Mouse (Mus musculus) cerebellum, adult 2 months (tissue): ENCODE measurements around the gene Sult2a6. TPM values are rescaled to one million over a fixed set of nuclear protein-coding genes. Genes with fewer than 3 reads are reported as not detected.

Experiments used
- DNase-seq, 2 experiments: peaks; one replicate each; pipeline ENCODE4 v3.0.0; 2021
- H3K27ac ChIP-seq: fragments of 200-500 bp; 2 replicates; pipeline ENCODE4 v1.5.1; 2012; ENCODE audit warnings: low read length, control low read depth, inconsistent platforms; ENCODE audit not compliant: insufficient read depth
- H3K27me3 ChIP-seq: fragments of 200-500 bp; 2 replicates; pipeline ENCODE4 v1.6.1; 2012; ENCODE audit warnings: inconsistent platforms, mild to moderate bottlenecking, low read length, moderate library complexity; ENCODE audit not compliant: control insufficient read depth, insufficient read depth
- H3K4me1 ChIP-seq: fragments of 200-500 bp; 2 replicates; pipeline ENCODE4 v1.6.1; 2011; ENCODE audit warnings: low read length; ENCODE audit not compliant: control insufficient read depth, insufficient read depth
- H3K4me3 ChIP-seq: fragments of 200-500 bp; replicated peaks from 2 replicates; pipeline ENCODE3; 2011; ENCODE audit warnings: mild to moderate bottlenecking, low read depth, low read length, control low read depth; ENCODE audit not compliant: insufficient read depth
- CTCF ChIP-seq: fragments of 200-500 bp; IDR thresholded peaks from 2 replicates; pipeline ENCODE4 v1.5.1; 2011; ENCODE audit warnings: low read depth, mild to moderate bottlenecking, control low read depth, low read length, moderate library complexity, borderline replicate concordance; ENCODE audit not compliant: insufficient read depth
- POLR2A ChIP-seq: fragments of 200-500 bp; IDR thresholded peaks from 2 replicates; pipeline ENCODE4 v1.6.1; 2011; ENCODE audit warnings: low read length, control low read depth, borderline replicate concordance; ENCODE audit not compliant: insufficient read depth
- WGBS: fragments of 180-500 bp; shearing (Covaris S2); methylation state at CpG from one replicate; pipeline ENCODE4 v1.1.7; 2018; 5-methylcytosine and 5-hydroxymethylcytosine counted together
- polyA plus RNA-seq: library from polyadenylated mRNA; depleted of rRNA; stranded (reverse); fragments of >200 nt; gene quantifications from 2 replicates; pipeline ENCODE4 v1.2.3, GENCODE M21; 2012; rRNA removed

Gene Sult2a6
- not detected in 2 replicates for polyA plus RNA-seq

GRCm38 (mm10) chr7:14254770-14255169 lies at the start of gene Sult2a6:
TSS of gene Sult2a6 (minus strand) at chr7:14254870.
- no peak for DNase-seq
- Histone ChIP-seq H3K4me3 (no peak within 1 kb of the TSS), H3K27ac (no peak within 1 kb of the TSS), H3K27me3 (no peaks in the 10 kb centered on the region), H3K4me1 (no peaks in the 10 kb centered on the region)
- no peak for TF ChIP-seq CTCF
- no peak for TF ChIP-seq POLR2A
- WGBS: 57% methylated on average over 2 of the region's 2 CpGs

DNA sequence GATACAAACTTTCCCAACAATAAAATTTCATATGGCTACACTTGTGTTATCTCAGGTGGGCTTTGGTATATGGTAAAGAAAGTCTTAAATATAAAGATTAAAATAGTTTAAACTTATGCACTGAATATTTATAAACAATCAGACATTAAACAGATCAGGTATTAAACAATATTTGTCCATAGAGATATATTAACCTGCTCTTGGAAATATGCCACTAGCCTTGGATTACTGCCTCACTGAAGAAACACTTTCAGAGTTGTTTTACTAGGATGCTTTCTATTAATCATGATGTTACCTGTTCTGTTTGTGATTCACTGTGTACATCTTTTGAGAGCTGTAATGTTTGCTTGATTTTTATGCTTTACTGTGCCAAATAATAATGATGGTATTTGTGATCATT lies 39.4 kb downstream of the Sult2a6 start:
- H3K4me1 ChIP-seq: no peaks in the 10 kb centered on the region
- DNase-seq: no peak
- H3K27ac ChIP-seq: no peak overlapping the region
- no peak overlapping the region for H3K4me3 ChIP-seq
- H3K27me3 ChIP-seq: no peaks in the 10 kb centered on the region
- TF ChIP-seq CTCF (no peak), POLR2A (no peak)

DNA sequence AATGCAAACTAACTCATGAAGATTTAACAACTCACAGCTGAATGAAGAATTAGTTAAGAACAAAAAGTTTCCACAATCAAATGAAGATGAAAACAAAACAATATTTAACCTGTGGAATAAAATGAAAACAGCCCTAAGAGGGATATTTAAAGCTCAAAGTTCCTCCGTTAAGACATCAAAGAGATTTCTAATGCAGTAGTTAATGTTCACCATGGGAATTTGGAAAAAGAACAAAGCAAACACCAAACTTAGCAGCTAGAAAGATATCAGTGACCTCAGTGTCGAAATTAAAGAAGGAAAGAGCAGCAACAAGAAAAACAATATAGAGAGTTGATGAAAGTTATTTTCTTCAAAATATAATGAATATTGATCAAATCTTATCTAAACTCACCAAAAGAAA lies 51.3 kb downstream of the Sult2a6 start:
- no peak overlapping the region for H3K27ac ChIP-seq
- no peak overlapping the region for H3K4me3 ChIP-seq
- TF ChIP-seq POLR2A (no peak), CTCF (no peak)
- no peaks in the 10 kb centered on the region for H3K27me3 ChIP-seq
- no peak for DNase-seq
- H3K4me1 ChIP-seq: no peaks in the 10 kb centered on the region
- WGBS: 55% methylated on average over 2 of the region's 2 CpGs

- Histone ChIP-seq H3K4me3 (no peak overlapping the region), H3K4me1 (no peaks in the 10 kb centered on the region), H3K27ac (no peak overlapping the region), H3K27me3 (no peaks in the 10 kb centered on the region)
- DNase-seq: no peak
- TF ChIP-seq POLR2A (no peak), CTCF (no peak)
These were observed 52.2 kb downstream of the Sult2a6 start for GRCm38 (mm10) chr7:14202487-14202886.

Other genes with a start within 250 kb of the Sult2a6 start
- not detected in 2 replicates for gene Sult2a3, start 131.8 kb downstream of the Sult2a6 start, polyA plus RNA-seq
- gene Obox8, start 78.7 kb upstream of the Sult2a6 start, polyA plus RNA-seq: not detected in 2 replicates
- gene Sult2a8, start 191.9 kb upstream of the Sult2a6 start, polyA plus RNA-seq: not detected in 2 replicates
- not detected in 2 replicates for gene Sult2a7, start 239.4 kb upstream of the Sult2a6 start, polyA plus RNA-seq